Mouse (Mus musculus): ENCODE results near the gene Fam189a1.

Gene Fam189a1

DNA sequence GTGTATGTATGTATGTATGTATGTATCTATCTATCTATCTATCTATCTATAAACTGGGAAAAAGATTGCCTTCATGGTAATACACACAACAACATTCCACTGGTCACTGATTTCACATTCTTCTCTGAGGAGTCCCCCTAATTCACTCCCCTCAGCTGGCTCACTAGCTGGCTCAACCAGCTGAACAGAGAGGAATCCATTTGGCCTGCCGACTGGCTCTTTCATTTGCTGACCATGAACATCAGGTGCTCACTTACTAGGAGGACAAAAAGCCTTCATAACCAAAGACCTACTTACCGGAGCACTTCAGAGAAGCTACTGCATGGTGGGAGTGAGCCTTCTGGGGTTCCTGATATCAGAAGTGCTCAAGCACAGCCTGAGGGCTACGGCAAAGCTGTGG lies 194.2 kb downstream of the Fam189a1 start:
- in situ Hi-C loops (cut with MboI; ENCODE audit: unreplicated experiment in 2 of 2), result no loop called here

DNA sequence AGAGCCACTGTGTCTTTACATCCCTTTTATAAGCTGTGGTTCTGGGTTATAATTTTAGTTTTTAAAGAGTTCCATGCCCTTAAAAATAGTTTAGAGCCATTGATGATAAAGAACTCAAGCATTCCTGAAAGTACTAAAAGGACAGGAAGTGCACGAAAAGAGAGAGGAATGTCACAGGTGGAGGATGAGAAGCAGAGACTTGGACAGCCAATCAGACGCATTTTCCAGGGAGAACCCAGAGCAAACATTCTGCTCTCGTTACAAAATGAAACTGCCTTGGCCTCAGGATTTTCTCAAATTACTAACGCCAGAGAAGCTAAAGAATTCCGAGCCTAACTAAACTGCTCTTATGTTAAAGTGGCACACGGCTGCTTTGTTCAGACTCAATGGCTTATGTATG lies 197.3 kb downstream of the Fam189a1 start:
- in situ Hi-C loops (cut with MboI; ENCODE audit: unreplicated experiment in 2 of 2), result loop anchor here (10.0 kb wide), 2 partner anchors 186 to 356 kb away; no protein-coding TSS in a partner anchor

DNA sequence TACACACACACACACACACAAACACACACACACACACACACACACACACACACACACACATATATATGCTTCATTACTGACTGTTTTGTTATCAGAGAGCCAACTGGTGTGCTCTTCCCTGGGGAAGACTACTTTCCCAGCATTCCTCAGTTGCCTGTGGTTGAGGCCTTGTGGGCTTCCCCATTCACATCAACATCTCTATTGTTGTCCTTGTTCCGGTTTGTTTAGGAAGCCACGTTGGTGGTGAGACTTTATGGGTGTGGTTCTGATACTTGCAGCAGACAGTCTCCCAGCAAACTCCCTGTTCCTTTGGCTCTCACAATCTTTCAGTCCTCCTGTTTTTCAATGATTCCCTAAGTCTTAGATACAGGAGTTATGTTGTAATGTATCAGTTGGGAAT lies 204.2 kb downstream of the Fam189a1 start:
- in situ Hi-C loops (cut with MboI; ENCODE audit: unreplicated experiment in 2 of 2), result loop anchor here (5.0 to 10.0 kb wide), 3 partner anchors 193 to 365 kb away; no protein-coding TSS in a partner anchor

DNA sequence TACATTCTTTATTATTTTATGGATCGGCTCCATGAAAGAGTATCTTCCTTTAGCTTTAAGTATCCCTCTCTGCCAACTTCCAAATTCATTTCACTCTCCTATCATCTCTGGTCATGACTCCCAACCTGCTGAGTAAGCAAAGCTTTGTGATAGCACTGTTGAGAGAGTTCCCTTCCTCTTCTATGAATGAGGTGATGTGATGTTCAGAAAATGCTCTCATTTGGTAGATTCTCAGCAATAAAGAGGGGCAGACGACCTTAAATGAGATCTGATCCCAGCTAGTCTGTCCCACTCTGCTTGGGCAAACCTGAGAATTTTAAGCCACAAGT lies 205.6 kb downstream of the Fam189a1 start:
- in situ Hi-C loops (cut with MboI; ENCODE audit: unreplicated experiment in 2 of 2), result loop anchor here (5.0 to 10.0 kb wide), 3 partner anchors 194 to 367 kb away; no protein-coding TSS in a partner anchor

DNA sequence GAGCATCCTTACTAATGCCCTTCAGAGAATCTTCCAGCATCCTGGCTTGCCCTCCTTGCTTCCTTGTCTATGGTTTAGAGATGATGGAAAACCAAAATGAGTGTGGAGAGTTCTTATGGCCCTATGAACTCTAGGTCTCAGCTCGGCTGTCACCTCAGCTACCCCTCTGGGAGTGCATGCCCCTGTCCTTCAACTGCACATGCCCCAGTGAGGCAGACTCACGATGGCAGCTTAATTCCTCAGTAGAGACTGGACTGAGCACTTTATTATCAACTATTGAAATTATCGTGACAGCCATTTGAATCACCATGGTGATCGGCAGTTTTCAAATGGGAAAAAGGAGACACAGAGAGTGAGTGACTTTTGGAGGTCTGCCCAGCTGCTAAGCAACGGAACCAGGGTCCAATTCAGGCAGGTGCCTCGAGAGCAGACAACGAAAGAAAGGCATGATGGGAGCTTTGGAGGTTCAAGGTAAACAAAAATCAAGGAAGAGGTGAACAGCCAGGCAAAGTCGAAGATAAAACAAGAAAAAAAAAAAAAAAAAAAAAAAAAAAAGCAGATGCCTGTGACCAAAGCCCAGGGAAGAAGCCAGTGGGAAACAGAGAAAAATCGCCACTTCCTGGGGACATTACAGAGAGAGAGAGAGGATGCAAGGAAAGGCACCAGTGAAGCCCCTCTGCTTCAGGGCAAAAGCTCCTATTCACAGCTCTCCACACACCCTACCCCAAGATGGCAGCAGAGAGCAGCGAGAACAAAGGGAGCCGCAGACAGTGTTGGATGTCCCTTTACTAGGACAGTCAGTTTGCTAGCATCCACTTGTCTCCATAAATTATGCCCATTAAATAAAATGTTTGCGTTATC lies 206.2 kb downstream of the Fam189a1 start:
- in situ Hi-C loops (cut with MboI; ENCODE audit: unreplicated experiment in 2 of 2), result loop anchor here (5.0 to 10.0 kb wide), 5 partner anchors 195 to 575 kb away; partner anchors contain the start of gene Tjp1 (in 1 of the 2)

DNA sequence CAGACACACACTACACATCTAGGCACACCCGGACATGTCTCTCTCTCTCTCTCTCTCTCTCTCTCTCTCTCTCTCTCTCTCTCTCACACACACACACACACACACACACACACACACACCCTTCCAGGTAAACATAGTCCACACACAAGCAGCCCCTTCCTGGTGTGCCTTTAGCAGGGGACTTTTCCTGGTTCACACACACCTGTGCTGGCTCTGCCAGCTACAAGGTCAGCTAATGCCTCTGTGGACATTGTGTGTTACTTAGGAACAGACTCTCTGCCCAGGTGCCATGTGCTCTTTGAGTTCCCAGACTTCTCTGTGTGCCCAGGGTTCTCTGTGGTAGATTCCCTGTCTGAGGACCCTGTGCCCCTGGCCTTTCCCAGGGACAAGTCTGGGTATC lies 206.9 kb downstream of the Fam189a1 start:
- in situ Hi-C loops (cut with MboI; ENCODE audit: unreplicated experiment in 2 of 2), result loop anchor here (10.0 kb wide), 2 partner anchors 565 to 575 kb away; partner anchors contain the start of gene Tjp1 (in 1 of the 2)

DNA sequence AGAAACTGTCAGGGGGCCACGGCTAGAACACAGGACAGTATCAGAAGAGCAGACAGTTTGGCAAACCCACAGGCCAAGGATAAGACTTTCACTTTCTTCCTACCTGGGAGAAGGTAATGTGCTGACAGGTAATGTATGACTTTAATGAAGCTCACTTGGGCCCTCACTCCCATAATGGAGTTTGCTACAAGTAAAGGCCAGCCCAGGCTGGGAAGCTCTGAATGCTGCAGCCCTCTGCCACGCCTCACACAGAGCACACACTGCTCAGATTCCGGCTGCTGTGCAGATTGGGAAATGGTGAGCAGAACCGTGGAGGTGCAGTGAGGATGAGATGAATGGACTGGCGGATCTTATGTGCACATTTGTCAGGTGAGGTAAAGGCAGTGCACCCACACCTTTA lies 211.7 kb downstream of the Fam189a1 start:
- in situ Hi-C loops (cut with MboI; ENCODE audit: unreplicated experiment in 2 of 2), result loop anchor here (10.0 kb wide), 2 partner anchors 570 to 580 kb away; partner anchors contain the start of gene Tjp1 (in 1 of the 2)

DNA sequence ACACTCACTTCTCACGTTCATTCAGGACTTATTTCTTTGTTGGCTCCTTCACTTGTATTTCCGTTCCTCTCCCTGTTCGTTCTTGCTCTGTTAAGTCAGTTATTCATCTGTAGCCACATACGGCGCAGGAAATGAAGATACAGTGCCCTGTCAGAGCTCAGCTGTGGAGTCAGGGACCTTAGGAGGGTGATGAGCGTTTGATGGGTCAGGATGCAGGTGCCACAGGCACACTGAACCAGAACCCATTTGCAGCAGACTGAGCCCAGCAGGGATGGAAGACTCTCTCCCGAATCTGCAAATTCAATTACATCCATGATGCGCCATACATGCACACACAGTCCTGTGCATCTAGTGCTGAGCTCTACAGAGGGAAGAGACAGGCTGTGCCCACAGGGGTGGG lies 212.2 kb downstream of the Fam189a1 start:
- in situ Hi-C loops (cut with MboI; ENCODE audit: unreplicated experiment in 2 of 2), result loop anchor here (10.0 kb wide), 2 partner anchors 571 to 581 kb away; partner anchors contain the start of gene Tjp1 (in 1 of the 2)

DNA sequence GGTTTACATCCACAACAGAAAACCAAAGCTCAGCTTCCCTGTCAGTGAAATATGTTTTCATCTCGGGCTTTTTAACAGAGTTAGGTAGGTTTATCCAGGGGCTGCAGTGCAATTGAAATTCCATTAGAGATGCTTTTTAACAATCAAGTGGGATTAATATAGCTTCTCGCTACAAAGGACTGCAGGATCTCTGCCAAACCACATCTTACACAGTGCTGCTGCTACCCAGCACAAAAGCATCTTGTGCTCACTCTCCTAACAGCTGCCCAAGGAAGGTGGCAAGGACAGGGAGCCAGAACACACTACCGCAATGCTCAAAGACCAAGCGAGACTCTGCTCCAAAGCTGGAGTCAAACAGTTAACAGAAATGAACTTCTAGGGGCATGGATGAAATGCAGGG lies 219.4 kb downstream of the Fam189a1 start:
- in situ Hi-C loops (cut with MboI; ENCODE audit: unreplicated experiment in 2 of 2), result no loop called here

DNA sequence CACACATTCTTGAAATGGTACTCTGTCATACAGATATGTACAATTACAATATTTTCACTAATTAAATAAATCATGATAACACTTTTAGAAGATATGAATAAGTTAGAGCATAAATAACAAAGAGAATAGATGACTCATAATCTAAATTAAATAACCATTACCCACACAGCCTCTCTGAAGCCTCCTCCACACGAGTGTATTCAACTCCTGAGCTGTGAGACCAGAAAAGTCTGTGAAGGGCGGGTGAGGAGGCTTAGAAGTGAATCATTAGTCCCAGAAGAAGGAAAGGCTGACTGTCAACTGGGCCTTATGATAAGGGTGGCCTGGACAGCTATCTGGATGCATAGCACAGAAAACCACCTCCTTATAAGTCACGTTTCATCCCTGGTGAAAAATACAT lies 222.3 kb downstream of the Fam189a1 start:
- in situ Hi-C loops (cut with MboI; ENCODE audit: unreplicated experiment in 2 of 2), result no loop called here

DNA sequence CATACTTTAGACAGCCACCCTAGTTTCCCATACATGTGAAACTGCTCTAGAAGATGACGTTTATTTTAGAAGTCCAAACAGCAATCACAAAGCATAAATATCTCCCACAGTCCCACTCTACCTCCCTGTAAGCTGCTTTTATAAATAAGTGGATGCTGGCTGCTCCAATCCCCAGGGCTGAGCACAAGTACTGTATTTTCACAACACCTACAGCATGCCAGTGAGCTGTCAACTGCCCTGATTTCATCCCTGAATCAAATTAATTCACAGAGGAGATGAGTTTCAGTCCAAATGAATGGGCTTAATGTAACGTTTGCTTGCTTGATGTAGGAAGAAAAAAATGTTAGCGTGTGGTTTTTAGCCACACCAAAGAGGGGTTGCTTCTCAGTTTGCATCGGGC lies 225.4 kb downstream of the Fam189a1 start:
- in situ Hi-C loops (cut with MboI; ENCODE audit: unreplicated experiment in 2 of 2), result no loop called here

DNA sequence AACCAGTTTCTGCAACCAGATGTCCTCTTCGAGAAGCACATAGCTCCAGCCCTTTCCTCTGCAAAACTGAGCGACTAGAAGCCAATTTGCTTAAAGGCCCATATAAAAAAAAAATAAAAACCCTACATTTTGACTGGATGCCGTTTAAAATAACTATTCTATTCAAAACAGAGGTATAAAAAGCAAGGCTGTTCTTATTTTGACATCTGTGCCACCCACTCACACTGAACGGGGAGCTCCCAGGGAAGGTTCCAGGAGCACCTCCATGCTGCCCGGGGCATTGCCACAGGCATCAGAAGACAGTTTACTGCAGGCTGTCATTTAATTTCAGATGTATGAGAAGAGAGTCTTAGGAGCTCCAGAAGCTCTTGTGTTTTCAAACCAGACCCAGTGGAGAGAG lies 232.5 kb downstream of the Fam189a1 start:
- in situ Hi-C loops (cut with MboI; ENCODE audit: unreplicated experiment in 2 of 2), result no loop called here

DNA sequence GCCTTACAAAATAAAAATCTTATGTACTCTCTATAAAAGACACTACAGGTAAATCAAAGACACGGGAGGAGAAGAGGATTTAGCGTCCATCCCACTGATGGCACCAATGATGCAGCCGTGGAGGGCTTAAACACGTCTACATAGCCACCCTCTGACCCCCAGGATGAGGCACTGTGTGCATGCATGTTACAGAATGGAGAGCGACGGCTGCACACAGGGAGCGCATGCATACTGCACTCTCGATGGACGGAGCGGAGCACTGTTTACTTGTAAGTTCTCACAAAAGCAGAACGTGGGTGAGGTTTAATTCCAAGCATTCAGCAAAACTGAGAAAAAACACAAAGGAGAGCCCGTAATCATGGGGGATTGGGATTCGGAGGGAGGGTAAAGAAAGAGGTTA lies 235.2 kb downstream of the Fam189a1 start:
- in situ Hi-C loops (cut with MboI; ENCODE audit: unreplicated experiment in 2 of 2), result no loop called here

DNA sequence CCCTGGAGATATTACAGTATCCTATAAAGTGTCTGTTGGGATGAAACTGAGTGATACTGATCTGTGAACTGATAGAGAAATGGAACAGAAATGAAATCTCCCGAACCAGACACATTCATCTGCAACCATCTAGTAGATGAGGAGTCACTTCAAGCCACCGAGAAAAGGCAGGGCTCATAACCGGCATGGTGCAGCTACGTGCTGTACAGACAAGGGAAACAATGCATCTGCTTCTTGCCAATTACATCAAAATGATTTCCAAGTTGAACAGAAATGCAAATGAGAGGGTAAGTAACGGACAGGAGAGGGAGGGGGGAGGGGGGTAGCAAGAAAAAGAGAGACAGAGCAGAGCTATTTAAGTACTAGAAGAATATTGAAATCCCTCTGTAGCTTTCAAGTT lies 235.6 kb downstream of the Fam189a1 start:
- in situ Hi-C loops (cut with MboI; ENCODE audit: unreplicated experiment in 2 of 2), result no loop called here

DNA sequence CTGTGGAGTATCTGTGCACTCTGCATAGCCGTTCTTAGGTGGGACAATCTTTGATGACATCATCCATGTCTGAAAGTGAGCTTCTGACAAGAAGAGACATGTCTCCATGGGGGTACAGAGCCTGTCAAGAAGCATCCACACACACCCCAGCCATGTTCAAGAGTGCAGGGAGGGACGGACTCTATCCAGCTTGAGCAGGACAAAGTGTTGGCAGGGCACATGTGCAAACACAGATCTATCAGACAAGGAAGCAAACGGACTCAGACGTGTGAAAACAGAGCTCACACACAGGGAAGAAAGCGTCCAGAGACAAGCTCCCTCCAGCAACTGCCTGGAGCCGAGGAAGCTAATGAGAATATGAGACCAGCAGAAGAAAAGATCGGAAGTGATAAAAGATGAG lies 239.7 kb downstream of the Fam189a1 start:
- in situ Hi-C loops (cut with MboI; ENCODE audit: unreplicated experiment in 2 of 2), result no loop called here

DNA sequence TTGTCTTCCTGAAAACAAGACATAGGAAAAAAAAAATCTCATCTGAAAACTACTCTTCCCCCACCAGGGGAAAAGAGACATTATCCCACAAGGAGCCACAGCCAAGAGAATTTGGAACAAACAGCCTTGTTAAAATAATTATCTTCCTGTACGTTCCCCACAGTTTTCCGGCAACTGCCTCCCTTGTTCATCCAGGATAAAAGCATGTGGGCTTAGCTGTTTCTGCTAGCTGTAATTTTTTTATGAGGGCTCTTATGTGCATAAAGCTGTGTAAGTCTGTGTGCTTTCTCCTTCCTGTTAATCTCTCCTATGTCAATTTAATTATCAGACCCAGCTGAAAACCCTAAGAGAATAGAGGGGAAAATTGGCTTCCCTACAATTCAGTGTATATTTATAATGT lies 241.2 kb downstream of the Fam189a1 start:
- in situ Hi-C loops (cut with MboI; ENCODE audit: unreplicated experiment in 2 of 2), result no loop called here

DNA sequence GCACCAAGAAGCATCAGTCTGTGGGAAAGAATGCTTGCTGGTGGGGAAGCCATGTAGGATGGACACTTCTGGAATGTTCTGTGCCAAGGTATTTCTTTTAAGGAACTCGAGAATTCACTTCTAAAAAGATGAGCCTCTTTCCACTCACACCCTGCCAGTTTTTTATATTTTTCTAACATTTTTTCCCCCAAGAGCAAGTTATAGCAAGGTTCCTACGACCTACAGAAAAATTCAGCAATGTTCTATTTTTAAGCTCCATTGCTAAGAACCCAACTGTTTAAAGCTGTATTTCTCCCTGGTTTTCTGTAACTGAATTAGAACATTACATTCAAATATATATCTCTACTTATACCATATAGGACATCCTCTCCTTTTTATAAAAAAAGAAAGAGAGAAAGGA lies 244.4 kb downstream of the Fam189a1 start:
- in situ Hi-C loops (cut with MboI; ENCODE audit: unreplicated experiment in 2 of 2), result no loop called here

DNA sequence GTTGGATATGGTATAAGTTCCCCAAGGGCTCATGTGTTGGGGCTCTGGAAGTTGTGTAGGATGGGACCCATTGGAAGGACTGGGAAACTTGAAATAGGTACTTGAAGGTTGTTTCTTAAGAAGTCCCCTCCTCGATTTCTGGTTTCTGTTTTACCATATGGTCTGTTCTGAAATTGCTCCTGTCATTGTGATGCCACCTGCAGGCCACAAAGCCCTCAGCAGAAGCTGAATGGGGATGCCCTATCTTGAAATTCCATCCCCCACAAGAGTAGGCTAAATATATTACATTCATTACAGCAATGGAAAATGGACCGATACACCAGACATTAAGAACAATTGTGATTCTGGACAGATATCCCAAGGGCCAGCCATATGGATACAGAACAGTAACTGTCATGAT lies 246.2 kb downstream of the Fam189a1 start:
- in situ Hi-C loops (cut with MboI; ENCODE audit: unreplicated experiment in 2 of 2), result no loop called here

DNA sequence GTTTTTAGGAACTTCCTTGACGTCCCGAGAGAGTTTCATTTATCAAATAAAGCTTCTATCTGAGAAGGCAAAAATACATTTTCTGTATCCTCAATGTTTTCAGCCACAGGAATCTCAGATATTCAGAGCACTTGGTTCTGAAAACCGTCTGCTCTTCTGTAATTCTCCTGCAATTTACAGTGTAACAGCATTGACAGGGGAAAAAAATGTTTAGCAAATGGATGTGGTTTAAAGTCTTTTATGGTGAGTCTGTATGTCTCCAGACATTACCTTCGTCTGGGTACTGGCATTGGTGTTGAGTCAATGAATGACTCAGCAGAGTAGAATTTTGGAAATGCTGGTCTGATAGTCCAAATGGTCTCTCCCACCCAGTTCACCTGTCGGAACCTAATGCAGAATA lies 249.4 kb downstream of the Fam189a1 start:
- in situ Hi-C loops (cut with MboI; ENCODE audit: unreplicated experiment in 2 of 2), result no loop called here

DNA sequence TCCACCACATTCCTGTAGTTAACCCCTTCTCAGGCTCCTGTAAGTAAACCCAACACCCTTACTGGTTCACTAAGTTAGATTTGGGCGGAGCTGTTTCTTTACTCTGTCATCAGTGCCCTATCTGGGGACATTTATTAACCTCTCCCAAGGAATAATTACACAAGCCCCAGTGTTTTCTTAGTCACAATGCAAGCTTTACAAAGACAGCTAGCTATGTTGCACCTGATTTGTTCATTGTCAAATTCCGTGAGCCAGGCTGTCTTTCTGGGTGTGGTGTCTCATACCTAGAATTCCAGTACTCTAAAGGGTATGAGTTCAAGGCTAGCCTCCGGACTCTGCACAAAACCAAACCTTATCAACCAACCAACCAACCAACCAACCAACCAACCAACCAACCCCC lies 250.9 kb downstream of the Fam189a1 start:
- in situ Hi-C loops (cut with MboI; ENCODE audit: unreplicated experiment in 2 of 2), result no loop called here

DNA sequence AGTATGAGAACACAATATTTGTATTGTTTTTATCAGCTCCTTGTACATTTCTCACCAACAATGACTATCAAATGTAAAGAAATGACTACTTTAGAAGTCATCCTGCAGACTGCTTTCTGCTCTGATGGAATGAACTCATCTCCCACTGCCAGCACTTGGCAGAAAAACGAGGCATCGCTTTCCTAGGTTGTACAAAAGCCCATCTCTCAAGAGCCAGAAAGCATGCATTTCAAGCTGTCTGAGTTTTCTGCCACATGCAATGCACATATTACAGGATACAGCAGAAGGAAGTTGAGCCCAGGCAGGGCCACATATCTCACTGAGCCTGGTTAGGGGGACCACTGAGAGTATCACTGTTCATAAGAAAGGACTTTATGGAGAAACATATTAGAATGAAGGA lies 256.1 kb downstream of the Fam189a1 start:
- in situ Hi-C loops (cut with MboI; ENCODE audit: unreplicated experiment in 2 of 2), result no loop called here

DNA sequence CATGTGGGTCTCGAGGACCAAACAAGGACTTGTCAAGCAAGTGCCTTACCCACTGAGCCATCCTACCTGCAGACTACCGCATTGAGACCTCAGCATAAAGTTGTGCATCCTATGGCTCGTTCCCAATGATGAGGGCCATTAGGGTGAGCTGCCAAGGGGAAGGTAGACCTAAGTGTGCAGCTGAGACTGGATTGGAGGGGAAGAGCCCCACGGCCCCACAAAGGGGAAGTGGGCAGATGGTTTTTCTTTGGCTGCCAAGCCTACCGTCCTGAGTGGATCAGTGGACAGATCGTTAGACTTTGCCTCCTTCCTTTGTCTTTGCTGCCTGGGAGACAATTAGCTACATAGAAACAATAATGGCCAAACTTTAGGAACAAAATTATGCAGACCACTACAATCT lies 259.8 kb downstream of the Fam189a1 start:
- in situ Hi-C loops (cut with MboI; ENCODE audit: unreplicated experiment in 2 of 2), result loop anchor here in 1 of 2 experiments (25.0 kb wide), 1 partner anchor 1166 kb away; the partner anchor contains the start of gene Snrpa1

All from v-Abl transformed pro-B cells (cell line).